Mouse (Mus musculus) MEL (cell line): Measurements from ENCODE around the gene Plekhg4.

ENCODE experiments used
- CTCF ChIP-seq, 3 experiments: IDR thresholded peaks in 2 of 3; conservative IDR thresholded peaks in 1 of 3; 2 replicates each; pipeline ENCODE4 v1.5.1; 2011 to 2012; ENCODE audit warnings: low read length in 3 of 3, low read depth in 2 of 3, mild to moderate bottlenecking in 2 of 3, improper control_type of control experiment in 1 of 3, inconsistent platforms in 1 of 3, mixed read lengths in 1 of 3, moderate library complexity in 1 of 3; ENCODE audit not compliant: control insufficient read depth in 1 of 3, insufficient read depth in 1 of 3, poor library complexity in 1 of 3, severe bottlenecking in 1 of 3
- EP300 ChIP-seq, 2 experiments: IDR thresholded peaks; 2 replicates each; pipeline ENCODE4 v1.6.1; 2011; ENCODE audit warnings: improper control_type of control experiment in 2 of 2, low read length in 2 of 2, low read depth in 1 of 2, mild to moderate bottlenecking in 1 of 2
- HCFC1 ChIP-seq: IDR thresholded peaks from 2 replicates; pipeline ENCODE4 v1.6.1; 2012; ENCODE audit warnings: low read depth, mild to moderate bottlenecking, inconsistent platforms, low read length, improper control_type of control experiment, moderate library complexity
- MEF2A ChIP-seq: IDR thresholded peaks from 2 replicates; pipeline ENCODE4 v1.6.1; 2014; ENCODE audit warnings: low read depth, mild to moderate bottlenecking, inconsistent platforms, low read length, improper control_type of control experiment; ENCODE audit not compliant: poor library complexity, insufficient replicate concordance, severe bottlenecking; ENCODE audit errors: extremely low read depth
- NELFE ChIP-seq: IDR thresholded peaks from 2 replicates; pipeline ENCODE4 v1.6.1; 2011; ENCODE audit warnings: low read depth, low read length, improper control_type of control experiment
- POLR2AphosphoS2 ChIP-seq: IDR thresholded peaks from 2 replicates; pipeline ENCODE4 v1.6.1; 2011; ENCODE audit warnings: low read length, improper control_type of control experiment
- RCOR1 ChIP-seq: IDR thresholded peaks from 2 replicates; pipeline ENCODE4 v1.6.1; 2012; ENCODE audit warnings: low read depth, mild to moderate bottlenecking, inconsistent platforms, low read length, improper control_type of control experiment

DNA sequence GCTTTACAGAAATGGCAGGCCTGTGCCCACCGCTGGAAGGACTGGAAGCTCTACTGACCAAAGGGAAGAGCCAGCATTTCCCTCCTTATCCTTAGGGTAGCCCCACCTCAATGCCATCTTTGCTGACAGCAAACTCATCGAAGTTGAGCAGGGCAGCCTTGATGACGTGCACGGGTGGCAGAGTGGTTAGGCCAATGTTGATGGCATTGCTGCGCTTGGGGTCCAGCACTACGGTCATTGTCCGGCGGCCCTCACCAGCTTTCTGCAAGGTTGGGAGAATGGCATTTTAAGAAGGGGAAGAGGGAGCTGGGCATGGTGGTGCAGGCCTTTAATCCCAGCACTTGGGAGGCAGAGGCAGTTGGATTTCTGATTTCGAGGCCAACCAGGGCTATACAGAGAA lies 41.1 kb upstream of the Plekhg4 start:
- no peak for TF ChIP-seq POLR2AphosphoS2
- TF ChIP-seq HCFC1, result no peak
- no peak for TF ChIP-seq NELFE
- TF ChIP-seq CTCF (IDR thresholded peaks at IDR 0.05 in 2 of 3, conservative IDR thresholded peaks at IDR 0.05 in 1 of 3; ENCODE audit: control insufficient read depth in 1 of 3, insufficient read depth in 1 of 3, low read depth in 2 of 3, low read length in 3 of 3, poor library complexity in 1 of 3, severe bottlenecking in 1 of 3), result no peak
- no peak for TF ChIP-seq MEF2A
- no peak for TF ChIP-seq RCOR1
- TF ChIP-seq EP300 (IDR thresholded peaks at IDR 0.05; ENCODE audit: low read depth in 1 of 2, low read length in 2 of 2), result no peak
